Mouse (Mus musculus): Measurements from ENCODE around the gene Arpc2. TPM values are rescaled to one million over a fixed set of nuclear protein-coding genes. Genes with fewer than 3 reads are reported as not detected.

The Arpc2 gene
- polyA plus RNA-seq, 1 experiment from 2014 or later = 584 TPM

DNA sequence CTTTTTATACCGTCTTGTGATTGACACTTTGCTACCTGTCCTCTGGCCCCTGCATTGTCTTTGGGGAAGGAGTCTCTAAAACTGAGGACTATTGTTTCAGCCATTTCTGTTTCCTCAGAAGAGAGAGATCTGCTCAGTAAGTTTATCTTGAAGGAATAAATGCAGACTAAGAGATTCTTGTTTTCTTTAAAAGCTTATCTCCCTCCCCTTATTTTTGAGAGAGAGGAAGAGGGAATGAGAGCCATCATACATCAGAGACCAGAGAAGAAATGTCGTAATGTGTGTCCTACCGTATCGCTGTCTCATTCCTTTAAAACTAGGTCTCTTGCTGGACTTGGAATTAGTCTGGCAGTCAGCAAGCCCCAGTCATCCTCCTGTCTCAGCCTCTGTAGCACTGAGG is 4.9 kb downstream of the Arpc2 start:
- no peaks in the 10 kb centered on the region for H3K36me3 ChIP-seq
- H3K9me3 ChIP-seq = no peaks in the 10 kb centered on the region
- peaks cover 28% of the 10 kb centered on the region for H3K4me1 ChIP-seq (replicated peaks)
- no peak overlapping the region for H3K9ac ChIP-seq
- 51% methylated on average over 4 of the region's 4 CpGs for WGBS
- H3K27ac ChIP-seq = peak overlapping the region; percentile 66
- ATAC-seq = no peak
- H3K4me3 ChIP-seq (replicated peaks) = no peak overlapping the region
- no peaks in the 10 kb centered on the region for H3K27me3 ChIP-seq (replicated peaks)
- peak overlapping the region; percentile 30; the same call in 1 of the 2 replicates for H3K4me2 ChIP-seq (replicated peaks)

DNA sequence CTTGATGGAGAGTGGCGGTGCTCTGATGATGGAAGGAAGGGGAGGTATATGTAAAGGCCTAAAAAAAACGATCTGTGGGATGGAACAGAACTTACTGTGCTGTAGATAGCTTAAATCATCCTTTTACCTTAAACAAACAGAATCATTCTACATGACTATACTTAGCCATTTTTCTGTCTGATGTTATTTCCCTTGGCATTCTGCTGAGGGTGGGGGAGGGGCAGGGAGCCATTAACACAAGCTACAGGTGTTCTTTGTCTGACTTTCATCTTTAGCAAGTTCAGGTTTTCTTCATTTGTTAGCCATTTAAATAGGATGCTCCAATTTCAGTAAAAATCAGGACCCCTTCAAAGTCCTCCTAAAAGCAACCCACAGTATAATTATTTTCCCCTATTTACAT is 9.6 kb downstream of the Arpc2 start:
- H3K27ac ChIP-seq = no peak overlapping the region
- 43% methylated on average over 2 of the region's 2 CpGs for WGBS
- no peaks in the 10 kb centered on the region; the same call in 1 of the 2 replicates for H3K36me3 ChIP-seq
- no peaks in the 10 kb centered on the region for H3K27me3 ChIP-seq (replicated peaks)
- H3K9ac ChIP-seq = no peak overlapping the region
- no peak for ATAC-seq
- peaks cover 20% of the 10 kb centered on the region for H3K4me1 ChIP-seq (replicated peaks)
- no peak overlapping the region for H3K4me3 ChIP-seq (replicated peaks)
- no peak overlapping the region for H3K4me2 ChIP-seq (replicated peaks)
- H3K9me3 ChIP-seq = no peaks in the 10 kb centered on the region

DNA sequence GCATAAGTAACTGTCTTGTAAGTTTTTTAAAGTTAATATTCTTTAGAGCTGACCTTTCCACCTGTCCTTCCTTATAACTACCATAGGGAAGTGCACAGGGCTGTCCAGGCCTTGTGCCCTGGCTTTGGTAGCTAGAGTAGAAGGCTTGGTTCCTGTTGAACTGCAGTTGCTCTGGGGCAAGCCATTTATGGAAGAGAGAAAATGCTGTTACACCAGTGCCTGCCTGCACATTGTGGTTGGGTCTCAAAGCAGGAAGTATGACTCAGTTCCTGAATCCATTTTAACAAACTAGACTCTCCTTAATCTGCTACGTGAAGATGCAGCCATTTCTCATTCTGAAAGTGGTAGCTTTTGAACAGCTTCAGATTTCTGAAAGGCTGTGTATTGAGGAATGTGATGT is 12.9 kb downstream of the Arpc2 start:
- peak; percentile 79 for ATAC-seq
- Histone ChIP-seq H3K27ac (peak overlapping the region; percentile 84), H3K9me3 (no peaks in the 10 kb centered on the region), H3K9ac (no peak overlapping the region), H3K4me1 (replicated peaks) (peaks cover 11% of the 10 kb centered on the region), H3K4me3 (replicated peaks) (no peak overlapping the region), H3K36me3 (peaks cover 19% of the 10 kb centered on the region; the same call in 1 of the 2 replicates), H3K4me2 (replicated peaks) (no peak overlapping the region), H3K27me3 (replicated peaks) (no peaks in the 10 kb centered on the region)
- 28% methylated on average over 1 of the region's 1 CpGs for WGBS

DNA sequence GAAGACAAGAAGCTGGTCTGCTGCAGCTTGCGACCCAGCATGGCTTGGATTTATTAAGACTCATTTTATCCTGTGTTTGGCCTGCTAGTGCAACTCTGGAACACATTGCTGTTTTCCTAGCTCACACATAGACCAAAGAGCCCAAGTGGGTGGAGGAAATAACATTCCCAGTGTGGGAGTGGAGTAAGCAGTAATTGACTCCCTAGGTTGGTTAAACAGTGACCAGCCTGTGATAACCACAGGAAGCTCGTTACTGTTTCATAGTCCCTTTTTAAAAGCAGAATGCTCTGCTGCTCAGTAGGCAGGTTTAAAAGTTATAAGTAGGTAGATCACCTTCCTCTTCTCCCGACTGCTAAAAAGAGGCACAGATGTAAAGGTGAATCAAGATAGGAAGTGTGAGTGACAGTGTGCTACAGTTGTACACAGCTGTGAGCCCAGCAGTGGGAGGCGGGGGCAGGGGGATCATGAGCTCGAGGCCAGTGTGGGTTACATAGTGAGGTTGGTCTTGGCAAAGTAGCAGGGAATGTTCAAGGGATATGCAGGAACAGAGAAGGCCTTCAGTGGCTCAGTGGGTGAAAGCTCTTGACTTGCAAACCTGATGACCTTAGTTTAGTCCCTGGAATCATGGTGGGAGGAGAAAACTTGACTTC is 13.6 kb downstream of the Arpc2 start:
- H3K4me1 ChIP-seq (replicated peaks) = peaks cover 11% of the 10 kb centered on the region
- no peak overlapping the region for H3K9ac ChIP-seq
- no peaks in the 10 kb centered on the region for H3K9me3 ChIP-seq
- peaks cover 20% of the 10 kb centered on the region; the same call in 1 of the 2 replicates for H3K36me3 ChIP-seq
- H3K27ac ChIP-seq = peak overlapping the region; percentile 84
- 52% methylated on average over 5 of the region's 5 CpGs for WGBS
- peak; percentile 92 for ATAC-seq
- no peak overlapping the region for H3K4me3 ChIP-seq (replicated peaks)
- H3K4me2 ChIP-seq (replicated peaks) = peak overlapping the region; percentile 31
- no peaks in the 10 kb centered on the region for H3K27me3 ChIP-seq (replicated peaks)

DNA sequence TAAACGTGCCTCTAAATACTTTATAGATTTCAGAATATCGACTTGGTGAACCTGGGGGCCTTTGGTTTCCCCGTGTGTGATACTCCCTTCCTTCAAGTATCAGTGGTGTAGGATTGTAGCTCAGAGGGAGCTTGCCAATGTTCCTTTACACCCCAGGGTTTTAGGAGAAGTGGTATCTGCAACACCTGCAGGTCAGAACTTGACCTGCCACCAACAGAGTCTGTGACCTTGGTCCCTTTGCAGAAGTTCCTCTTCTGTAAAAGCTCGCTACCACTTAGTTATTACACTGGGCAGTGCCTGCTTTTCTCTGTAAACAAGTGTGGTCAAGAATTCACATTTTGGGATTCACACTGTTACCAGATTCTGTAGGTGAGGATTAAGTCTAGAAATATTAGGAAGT is 14.2 kb downstream of the Arpc2 start:
- H3K27me3 ChIP-seq (replicated peaks) = no peaks in the 10 kb centered on the region
- no peak overlapping the region for H3K9ac ChIP-seq
- no peaks in the 10 kb centered on the region for H3K9me3 ChIP-seq
- no peak overlapping the region for H3K4me3 ChIP-seq (replicated peaks)
- peak overlapping the region; percentile 84; the same call in 1 of the 2 replicates for H3K27ac ChIP-seq
- 78% methylated on average over 4 of the region's 4 CpGs for WGBS
- peaks cover 20% of the 10 kb centered on the region; the same call in 1 of the 2 replicates for H3K36me3 ChIP-seq
- no peak for ATAC-seq
- no peak overlapping the region for H3K4me2 ChIP-seq (replicated peaks)
- peaks cover 9% of the 10 kb centered on the region for H3K4me1 ChIP-seq (replicated peaks)

DNA sequence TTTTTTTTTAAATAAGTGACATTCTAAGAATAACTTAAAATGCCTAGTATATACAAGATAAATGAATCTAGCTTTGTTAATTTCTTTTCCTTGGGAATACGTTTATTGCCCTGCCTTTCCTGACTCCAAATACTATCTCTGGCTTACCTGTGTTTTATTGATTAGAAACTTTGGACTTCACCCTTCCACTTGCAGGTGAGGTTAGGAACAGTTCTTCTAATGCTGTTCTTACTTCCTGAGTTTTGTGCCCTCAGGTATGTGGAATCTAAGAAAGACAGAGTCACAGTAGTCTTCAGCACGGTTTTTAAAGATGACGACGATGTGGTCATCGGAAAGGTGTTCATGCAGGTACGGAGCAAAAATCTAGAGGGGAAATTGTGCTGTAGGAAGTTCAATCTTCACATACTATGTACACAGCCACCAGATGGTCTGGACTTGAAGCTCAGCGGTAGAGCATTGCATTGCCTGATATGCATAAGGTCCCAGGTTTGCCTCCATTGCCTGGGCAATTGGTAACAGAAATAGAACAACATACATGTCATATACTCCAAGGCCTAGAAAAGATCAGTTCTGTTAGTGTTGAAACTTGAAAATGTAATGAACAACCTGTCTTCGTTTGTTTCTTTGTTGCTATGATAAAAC is 19.9 kb downstream of the Arpc2 start:
- peaks cover 32% of the 10 kb centered on the region for H3K36me3 ChIP-seq
- H3K4me2 ChIP-seq (replicated peaks) = no peak overlapping the region
- no peak overlapping the region for H3K9ac ChIP-seq
- H3K4me3 ChIP-seq (replicated peaks) = no peak overlapping the region
- H3K27me3 ChIP-seq (replicated peaks) = no peaks in the 10 kb centered on the region
- WGBS = 80% methylated on average over 8 of the region's 8 CpGs
- H3K4me1 ChIP-seq (replicated peaks) = no peaks in the 10 kb centered on the region
- ATAC-seq = peak; percentile 77
- H3K27ac ChIP-seq = peak overlapping the region; percentile 37; the same call in 1 of the 2 replicates
- H3K9me3 ChIP-seq = no peaks in the 10 kb centered on the region

DNA sequence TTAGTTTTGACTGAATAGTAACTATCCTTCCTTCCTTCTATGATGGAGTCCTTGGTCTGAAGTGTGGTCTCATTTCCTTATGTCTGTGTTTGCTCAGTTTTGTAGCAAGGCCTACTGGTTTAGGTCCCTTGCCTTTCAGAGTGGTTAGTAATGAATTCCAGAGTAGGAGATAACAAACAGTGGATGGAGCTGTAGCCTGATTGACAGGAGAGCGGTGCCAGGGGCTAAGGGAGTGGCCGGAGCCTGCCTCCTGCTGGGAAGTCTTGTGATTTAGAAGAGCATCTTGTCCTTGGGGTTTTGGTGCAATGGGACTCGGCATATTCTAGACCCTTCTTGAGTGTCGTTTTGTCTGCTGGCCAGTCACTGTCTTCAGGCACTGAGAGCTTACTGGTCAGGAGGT is 20.9 kb downstream of the Arpc2 start:
- Histone ChIP-seq H3K4me2 (replicated peaks) (no peak overlapping the region), H3K4me3 (replicated peaks) (no peak overlapping the region), H3K4me1 (replicated peaks) (no peaks in the 10 kb centered on the region), H3K9me3 (no peaks in the 10 kb centered on the region), H3K36me3 (peaks cover 30% of the 10 kb centered on the region), H3K27ac (no peak overlapping the region), H3K27me3 (replicated peaks) (no peaks in the 10 kb centered on the region), H3K9ac (no peak overlapping the region)
- no peak for ATAC-seq
- WGBS = 86% methylated on average over 4 of the region's 4 CpGs

DNA sequence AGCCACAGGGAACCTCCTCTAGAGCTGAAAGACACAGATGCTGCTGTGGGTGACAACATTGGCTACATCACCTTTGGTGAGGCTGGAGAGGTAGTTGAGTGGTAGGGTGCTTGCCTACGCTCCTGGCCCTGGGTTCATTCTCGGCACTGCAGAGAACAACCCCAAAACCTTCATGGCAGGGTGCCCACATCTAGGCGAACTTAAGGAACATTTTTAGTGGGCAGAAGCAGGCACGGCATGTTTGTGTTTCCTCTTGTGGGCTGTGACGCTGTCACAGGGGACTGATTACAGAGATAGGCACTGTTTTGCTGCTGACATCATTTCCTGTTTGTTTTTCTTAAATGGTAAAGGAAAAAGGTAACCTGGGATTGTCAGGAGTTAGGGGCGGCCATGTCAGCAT is 26.6 kb downstream of the Arpc2 start:
- no peak overlapping the region for H3K27ac ChIP-seq
- ATAC-seq = no peak
- H3K9me3 ChIP-seq = no peaks in the 10 kb centered on the region
- WGBS = 90% methylated on average over 6 of the region's 6 CpGs
- no peaks in the 10 kb centered on the region for H3K4me1 ChIP-seq (replicated peaks)
- peaks cover 65% of the 10 kb centered on the region for H3K36me3 ChIP-seq
- no peaks in the 10 kb centered on the region for H3K27me3 ChIP-seq (replicated peaks)
- no peak overlapping the region for H3K4me2 ChIP-seq (replicated peaks)
- H3K4me3 ChIP-seq (replicated peaks) = no peak overlapping the region
- H3K9ac ChIP-seq = no peak overlapping the region

DNA sequence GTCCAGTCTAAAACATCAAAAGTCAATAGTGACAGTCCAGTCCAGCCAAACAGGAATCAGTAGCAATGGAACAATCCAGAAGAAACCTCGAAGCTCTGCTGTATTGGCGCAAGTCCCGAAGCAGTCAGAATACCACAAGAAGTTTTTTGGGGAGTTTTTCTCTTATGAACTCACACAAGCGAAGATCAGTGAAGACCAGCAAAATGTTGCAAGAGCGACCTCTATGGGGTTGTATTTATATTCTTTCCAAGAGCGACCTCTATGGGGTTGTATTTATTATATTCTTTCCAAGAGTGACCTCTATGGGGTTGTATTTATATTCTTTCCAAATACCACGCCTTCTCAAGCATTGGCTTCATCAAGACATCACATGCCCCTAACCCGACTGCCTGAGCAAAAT is 32.9 kb downstream of the Arpc2 start:
- Histone ChIP-seq H3K9ac (no peak overlapping the region), H3K4me3 (replicated peaks) (no peak overlapping the region), H3K4me1 (replicated peaks) (peaks cover 6% of the 10 kb centered on the region; the same call in 1 of the 2 replicates), H3K36me3 (peaks cover 51% of the 10 kb centered on the region), H3K27ac (no peak overlapping the region), H3K27me3 (replicated peaks) (no peaks in the 10 kb centered on the region), H3K9me3 (no peaks in the 10 kb centered on the region), H3K4me2 (replicated peaks) (no peak overlapping the region)
- WGBS = 83% methylated on average over 8 of the region's 8 CpGs
- ATAC-seq = no peak

DNA sequence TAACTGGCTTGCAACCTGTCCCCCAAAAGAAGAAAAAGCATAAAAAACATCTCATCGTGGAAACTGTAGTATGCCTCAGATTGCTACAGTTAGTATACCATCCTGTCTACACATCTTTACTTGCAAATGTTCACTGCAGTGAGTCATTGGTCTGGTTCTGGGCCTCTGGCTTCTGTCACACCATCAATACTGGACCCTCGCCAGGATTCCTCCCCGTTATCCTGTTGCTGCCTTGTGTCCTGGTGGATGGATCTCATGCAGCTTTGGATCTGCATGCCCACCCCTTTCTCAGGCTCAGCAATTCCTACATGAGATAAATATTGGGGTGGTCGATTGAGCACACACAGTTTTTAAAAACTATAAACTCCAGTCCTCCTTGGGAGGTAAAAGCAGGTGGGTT is 35.8 kb downstream of the Arpc2 start:
- peaks cover 20% of the 10 kb centered on the region for H3K4me1 ChIP-seq (replicated peaks)
- H3K27me3 ChIP-seq (replicated peaks) = no peaks in the 10 kb centered on the region
- 0 out of 2 replicates have a peak overlapping the region, but pooled peaks have one; percentile 34 for H3K27ac ChIP-seq
- 36% methylated on average over 4 of the region's 4 CpGs for WGBS
- H3K9ac ChIP-seq = no peak overlapping the region
- H3K4me3 ChIP-seq (replicated peaks) = no peak overlapping the region
- H3K9me3 ChIP-seq = no peaks in the 10 kb centered on the region
- ATAC-seq = no peak
- H3K36me3 ChIP-seq = peaks cover 22% of the 10 kb centered on the region
- no peak overlapping the region for H3K4me2 ChIP-seq (replicated peaks)

DNA sequence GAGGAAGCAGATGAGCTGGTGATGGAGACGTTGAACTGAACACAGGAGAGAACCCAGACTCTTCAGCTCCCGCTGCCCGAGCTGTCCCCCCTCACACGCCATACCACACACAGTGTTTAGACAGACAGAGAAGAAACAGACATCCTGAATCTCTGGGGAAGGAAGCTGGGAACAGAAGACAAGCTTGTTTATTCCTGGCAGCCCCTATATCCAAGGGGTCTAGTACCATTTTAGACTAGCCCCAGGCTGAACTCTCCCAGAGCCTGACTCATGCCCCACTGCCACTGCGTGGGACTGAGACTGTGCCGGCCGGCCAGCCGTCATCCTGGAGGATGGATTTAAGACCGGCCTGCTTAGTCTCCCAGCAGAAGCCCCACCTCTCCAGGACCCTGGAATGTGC is 39.1 kb downstream of the Arpc2 start:
- H3K9me3 ChIP-seq = no peaks in the 10 kb centered on the region
- peak overlapping the region; percentile 83 for H3K27ac ChIP-seq
- H3K9ac ChIP-seq = no peak overlapping the region
- H3K4me3 ChIP-seq (replicated peaks) = no peak overlapping the region
- H3K27me3 ChIP-seq (replicated peaks) = no peaks in the 10 kb centered on the region
- H3K4me2 ChIP-seq (replicated peaks) = peak overlapping the region; percentile 34
- H3K36me3 ChIP-seq = 0 out of 2 replicates have a peak, but pooled peaks cover 3% of the 10 kb centered on the region
- H3K4me1 ChIP-seq (replicated peaks) = peaks cover 34% of the 10 kb centered on the region
- WGBS = 19% methylated on average over 9 of the region's 9 CpGs
- peak; percentile 72 for ATAC-seq

DNA sequence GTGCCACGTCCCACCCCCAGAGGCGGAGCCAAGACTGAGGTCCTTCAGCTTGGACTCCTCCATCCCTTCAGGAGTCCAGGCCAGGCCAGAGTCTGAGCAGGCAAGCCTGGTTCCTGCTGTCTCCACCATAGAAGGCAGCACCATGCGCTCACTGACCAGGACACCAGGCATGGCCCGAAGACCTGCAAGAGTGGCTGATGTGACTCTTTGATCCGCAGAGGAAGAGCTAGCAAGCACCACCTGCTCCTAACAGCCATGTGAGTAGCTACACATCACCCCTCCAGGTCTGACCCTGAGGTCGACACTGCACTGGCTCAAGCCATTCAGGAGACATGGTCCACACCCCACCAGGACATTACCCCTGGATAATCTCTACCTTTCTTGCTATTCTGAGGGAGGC is 41.2 kb downstream of the Arpc2 start:
- no peak overlapping the region for H3K4me3 ChIP-seq (replicated peaks)
- ATAC-seq = no peak

More for the DNA sequence above, 41.2 kb downstream of the Arpc2 start:
- Histone ChIP-seq H3K9me3 (no peaks in the 10 kb centered on the region), H3K36me3 (peaks cover 23% of the 10 kb centered on the region; the same call in 1 of the 2 replicates), H3K27me3 (replicated peaks) (no peaks in the 10 kb centered on the region), H3K4me2 (replicated peaks) (peak overlapping the region; percentile 41), H3K4me1 (replicated peaks) (peaks cover 48% of the 10 kb centered on the region), H3K27ac (no peak overlapping the region), H3K9ac (no peak overlapping the region)
- 44% methylated on average over 6 of the region's 6 CpGs for WGBS

Data from intestine, embryonic 15.5 days (tissue).